Mouse (Mus musculus) testis, postnatal 10 days (tissue): ENCODE data around the gene Mab21l1.

Experiments
- DNase-seq: peaks from one replicate; pipeline ENCODE4 v3.0.0; 2021; ENCODE audit warnings: low spot score

Gene Mab21l1

GRCm38 (mm10) chr3:55814993-55815625 lies 32.8 kb downstream of the Mab21l1 start:
- no peak for DNase-seq

- DNase-seq: no peak
These were observed 33.8 kb downstream of the Mab21l1 start for GRCm38 (mm10) chr3:55816096-55816495.

- no peak for DNase-seq
These were observed 34.5 kb downstream of the Mab21l1 start for GRCm38 (mm10) chr3:55816638-55817375.

GRCm38 (mm10) chr3:55818082-55818481 lies 35.8 kb downstream of the Mab21l1 start:
- DNase-seq: no peak

- no peak for DNase-seq
These were observed 37.3 kb downstream of the Mab21l1 start for GRCm38 (mm10) chr3:55819598-55819997.

GRCm38 (mm10) chr3:55824864-55825263 lies 42.6 kb downstream of the Mab21l1 start:
- no peak for DNase-seq

GRCm38 (mm10) chr3:55828481-55829256 lies 46.4 kb downstream of the Mab21l1 start:
- no peak for DNase-seq

GRCm38 (mm10) chr3:55830226-55830625 lies 47.9 kb downstream of the Mab21l1 start:
- no peak for DNase-seq
